15 mouse cellular contexts compared by ENCODE assay signal in genomic region chr14:58321234-58321633, GRCm38 (mm10).
DNase-seq lines count a peak whose midpoint lies in the region; ATAC-seq and TF ChIP-seq lines count a peak whose summit lies in the region.
"Had no signal": no experiment of that assay in that cellular context is flagged by ENCODE, and none has a peak within 500 bp of the region (broad histone marks: within the 10 kb centered on the region; RNA-seq: fewer than 3 reads in every experiment).

No protein-coding gene starts in this region.

- no peak overlapping the region for H3K4me3 ChIP-seq in lung, postnatal 0 days (ENCODE audit: low read depth, low read length)
- H3K4me3 ChIP-seq: hindbrain, embryonic 10.5 days; liver, embryonic 13.5 days; megakaryocyte, embryonic 14.5 days had no signal

- ATAC-seq in lung, postnatal 0 days: no peak
- peak; percentile 39; the same call in 1 of the 2 replicates for ATAC-seq in neutrophil, adult 5-6 weeks (ENCODE audit: extremely low read depth, insufficient number of reproducible peaks, low FRiP score, poor library complexity, severe bottlenecking)
- ATAC-seq: activated CD4-positive, CD25-positive, alpha-beta regulatory T cell, adult 4 months; forebrain, embryonic 16.5 days had no signal

- WGBS in lung, postnatal 0 days: 68% methylated on average over 5 of the region's 5 CpGs

- H3K4me1 ChIP-seq in lung, postnatal 0 days (ENCODE audit: insufficient read depth, low read depth, low read length): no peaks in the 10 kb centered on the region
- H3K4me1 ChIP-seq: liver, embryonic 13.5 days; megakaryocyte, embryonic 14.5 days had no signal

- no peak for TF ChIP-seq EP300 in lung, postnatal 0 days (IDR thresholded peaks at IDR 0.05)

- peak; percentile 35 to 65 for DNase-seq in heart, adult 9 months (ENCODE audit: low spot score in 2 of 2)
- no peak for DNase-seq in heart, postnatal 4 days
- peak; percentile 18 for DNase-seq in lung, postnatal 0 days (ENCODE audit: low spot score)
- no peak for DNase-seq in lung, postnatal 10 days
- peak; percentile 9 for DNase-seq in brain, adult 2 months (ENCODE audit: low read depth, low spot score)
- no peak for DNase-seq in urinary bladder, postnatal 36 days (ENCODE audit: low spot score in 2 of 2)
- DNase-seq: cerebellum, adult 8-10 months; embryo, embryonic 11 days; liver, embryonic 13.5 days; thymus, adult 2 months had no signal

- H3K27me3 ChIP-seq in lung, postnatal 0 days (replicated peaks; ENCODE audit: insufficient read depth, low read length): no peaks in the 10 kb centered on the region
- H3K27me3 ChIP-seq: liver, embryonic 13.5 days; megakaryocyte, embryonic 14.5 days had no signal

- no peak for TF ChIP-seq CTCF in lung, postnatal 0 days (IDR thresholded peaks at IDR 0.05)

- H3K4me2 ChIP-seq in lung, postnatal 0 days (replicated peaks; ENCODE audit: low read depth, low read length): no peak overlapping the region
- H3K4me2 ChIP-seq: liver, embryonic 13.5 days had no signal

- no peaks in the 10 kb centered on the region for H3K9me3 ChIP-seq in lung, postnatal 0 days (ENCODE audit: low read length)
- H3K9me3 ChIP-seq: hindbrain, embryonic 10.5 days; liver, embryonic 13.5 days had no signal

- H3K36me3 ChIP-seq in lung, postnatal 0 days (ENCODE audit: insufficient read depth, low read length): no peaks in the 10 kb centered on the region
- H3K36me3 ChIP-seq: hindbrain, embryonic 10.5 days; liver, embryonic 13.5 days had no signal

- no peak overlapping the region for H3K9ac ChIP-seq in lung, postnatal 0 days (replicated peaks; ENCODE audit: low read depth)
- H3K9ac ChIP-seq: liver, embryonic 13.5 days had no signal

- H3K27ac ChIP-seq in lung, postnatal 0 days (ENCODE audit: low read length): no peak overlapping the region
- H3K27ac ChIP-seq: hindbrain, embryonic 10.5 days; liver, embryonic 13.5 days had no signal

Comparison
In these comparisons a context has a peak if more than half of its experiments do, and no peak if none do; other contexts are left out.
1. DNase-seq: peak in heart, adult 9 months (2 of 2), lung, postnatal 0 days (single experiment) and brain, adult 2 months (single experiment); none in heart, postnatal 4 days (single experiment), lung, postnatal 10 days (single experiment) and urinary bladder, postnatal 36 days (0 of 2).